Mouse (Mus musculus) intestine, embryonic 16.5 days (tissue): ENCODE data around the gene Socs2. TPM values are rescaled to one million over a fixed set of nuclear protein-coding genes. Genes with fewer than 3 reads are reported as not detected.

Experiments
- ATAC-seq: fragments of 200-750 bp; cut with Nextera tagmentation; 2 replicates; pipeline ENCODE4 v1.8.0; 2017; ENCODE audit warnings: moderate TSS enrichment, moderate library complexity
- H3K27ac ChIP-seq: fragments of 300-500 bp; sonication (generic); 2 replicates; pipeline ENCODE4 v1.5.1; 2014; ENCODE audit warnings: mild to moderate bottlenecking, low read length
- H3K27me3 ChIP-seq: fragments of 300-500 bp; sonication (generic); replicated peaks from 2 replicates; pipeline ENCODE4 v1.6.1; 2014; ENCODE audit warnings: low read length, control low read depth, mixed read lengths; ENCODE audit not compliant: control insufficient read depth, insufficient read depth
- H3K36me3 ChIP-seq: fragments of 300-500 bp; sonication (generic); 2 replicates; pipeline ENCODE4 v1.6.1; 2014; ENCODE audit warnings: low read length, control low read depth; ENCODE audit not compliant: control insufficient read depth, insufficient read depth
- H3K4me1 ChIP-seq: fragments of 300-500 bp; sonication (generic); 2 replicates; pipeline ENCODE4 v1.6.1; 2014; ENCODE audit warnings: low read length, control low read depth, mixed read lengths; ENCODE audit not compliant: control insufficient read depth, insufficient read depth
- H3K4me2 ChIP-seq: fragments of 300-500 bp; sonication (generic); 2 replicates; pipeline ENCODE4 v1.6.1; 2014; ENCODE audit warnings: low read depth, low read length, control low read depth
- H3K4me3 ChIP-seq: fragments of 300-500 bp; sonication (generic); 2 replicates; pipeline ENCODE4 v1.5.1; 2014; ENCODE audit warnings: mild to moderate bottlenecking, low read length
- H3K9ac ChIP-seq: fragments of 300-500 bp; sonication (generic); 2 replicates; pipeline ENCODE4 v1.6.1; 2014; ENCODE audit warnings: low read depth, low read length
- H3K9me3 ChIP-seq: fragments of 300-500 bp; sonication (generic); 2 replicates; pipeline ENCODE4 v1.6.1; 2016; ENCODE audit warnings: low read length, control low read depth; ENCODE audit not compliant: control insufficient read depth
- WGBS: fragments of 180-500 bp; shearing (Covaris S2); extraction: QIAGEN DNeasy Blood & Tissue Kit; methylation state at CpG from one replicate; pipeline ENCODE4 v1.1.7; 2014; 5-methylcytosine and 5-hydroxymethylcytosine counted together
- polyA plus RNA-seq: library from polyadenylated mRNA; unstranded; fragments of >200 nt; fragmentation: Nextera tagmentation; extraction: Ambion mirVana; gene quantifications from 2 replicates; pipeline ENCODE4 v1.2.1, GENCODE M21; 2015

Socs2 gene
- polyA plus RNA-seq, 1 experiment from 2014 or later: 77.5 TPM

DNA sequence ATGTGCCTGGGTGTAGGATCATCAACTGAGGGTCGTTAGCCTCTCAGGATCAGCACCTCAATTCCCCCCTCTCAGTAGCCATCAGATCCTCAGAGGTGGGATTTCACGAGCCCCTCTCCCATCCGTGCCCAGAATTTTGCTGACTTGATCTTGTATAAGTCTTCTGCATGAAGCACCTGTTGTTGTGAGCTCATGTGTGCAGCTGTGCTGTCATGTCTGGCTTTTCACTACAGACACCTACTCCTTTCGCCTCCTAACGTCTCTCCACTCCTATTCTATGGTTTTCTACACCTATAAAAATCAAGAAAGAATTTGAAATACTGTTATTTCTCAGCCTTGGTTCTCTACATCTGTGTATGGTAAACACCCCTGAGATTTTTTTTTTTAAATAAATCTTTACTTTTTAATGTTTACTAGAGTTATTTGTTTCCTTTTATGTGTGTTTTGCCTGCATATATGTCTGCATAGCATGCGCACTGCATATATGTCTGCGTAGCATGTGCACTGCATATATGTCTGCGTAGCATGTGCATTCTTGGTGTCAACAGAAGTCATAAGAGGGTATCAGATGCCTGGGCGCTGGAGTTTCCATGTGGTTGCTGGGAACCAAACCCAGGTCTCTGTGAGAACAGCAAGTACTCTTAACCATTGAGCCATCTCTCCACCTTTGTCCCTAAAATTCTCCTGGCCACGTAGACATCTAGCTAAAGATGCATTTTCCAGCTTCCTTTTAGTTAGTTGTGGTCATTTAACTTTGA lies 74.0 kb downstream of the Socs2 start:
- H3K4me2 ChIP-seq: no peak overlapping the region
- no peak for ATAC-seq
- WGBS: 86% methylated on average over 10 of the region's 10 CpGs
- H3K36me3 ChIP-seq: no peaks in the 10 kb centered on the region
- no peak overlapping the region for H3K9ac ChIP-seq
- H3K9me3 ChIP-seq: no peaks in the 10 kb centered on the region
- no peaks in the 10 kb centered on the region for H3K4me1 ChIP-seq
- H3K27me3 ChIP-seq: no peaks in the 10 kb centered on the region
- no peak overlapping the region for H3K27ac ChIP-seq
- H3K4me3 ChIP-seq: no peak overlapping the region

DNA sequence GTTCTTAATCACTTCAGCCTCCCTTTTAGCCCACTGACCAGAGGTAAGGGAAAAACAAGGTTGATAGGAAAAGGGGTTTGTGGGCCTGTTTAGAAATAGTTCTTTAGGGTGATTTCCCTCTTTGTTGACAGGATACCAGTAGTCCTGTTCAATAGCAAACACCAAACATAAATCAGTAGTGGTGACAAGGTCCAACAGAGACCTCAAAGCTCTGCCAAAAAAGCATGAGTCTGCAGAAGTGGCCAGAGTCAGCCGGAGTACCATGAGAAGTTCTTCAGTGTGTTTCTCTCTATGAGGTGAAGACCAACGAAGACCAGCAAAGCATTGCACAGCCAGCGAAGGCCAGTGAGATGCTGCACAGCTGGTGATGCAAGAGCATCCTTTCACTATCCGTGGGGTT lies 76.3 kb downstream of the Socs2 start:
- WGBS: 86% methylated on average over 4 of the region's 4 CpGs
- Histone ChIP-seq H3K9ac (no peak overlapping the region), H3K4me3 (no peak overlapping the region), H3K27me3 (no peaks in the 10 kb centered on the region), H3K27ac (no peak overlapping the region), H3K36me3 (no peaks in the 10 kb centered on the region), H3K9me3 (no peaks in the 10 kb centered on the region), H3K4me1 (peaks cover 12% of the 10 kb centered on the region), H3K4me2 (no peak overlapping the region)
- ATAC-seq: no peak

DNA sequence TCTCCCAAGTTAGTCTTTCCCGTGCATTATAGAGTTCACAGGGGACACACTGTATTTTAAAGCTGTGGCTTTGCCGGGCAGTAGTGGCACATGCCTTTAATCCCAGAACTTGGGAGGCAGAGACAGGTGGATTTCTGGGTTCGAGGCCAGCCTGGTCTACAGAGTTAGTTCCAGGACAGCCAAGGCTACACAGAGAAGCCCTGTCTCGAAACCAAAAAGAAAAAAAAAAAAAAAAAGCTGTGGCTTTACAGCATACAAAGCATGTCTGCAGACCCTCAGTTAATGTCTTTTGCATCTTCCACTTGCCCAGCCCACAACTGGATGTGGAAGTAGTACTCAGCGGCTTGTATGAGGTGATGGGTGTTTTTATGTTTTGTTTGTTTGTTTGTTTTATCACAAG lies 79.4 kb downstream of the Socs2 start:
- ATAC-seq: no peak
- H3K9ac ChIP-seq: no peak overlapping the region
- H3K9me3 ChIP-seq: no peaks in the 10 kb centered on the region
- peaks cover 12% of the 10 kb centered on the region for H3K4me1 ChIP-seq
- no peak overlapping the region for H3K27ac ChIP-seq
- H3K4me3 ChIP-seq: no peak overlapping the region
- no peaks in the 10 kb centered on the region for H3K36me3 ChIP-seq
- 73% methylated on average over 5 of the region's 5 CpGs for WGBS
- H3K4me2 ChIP-seq: no peak overlapping the region
- H3K27me3 ChIP-seq: no peaks in the 10 kb centered on the region

DNA sequence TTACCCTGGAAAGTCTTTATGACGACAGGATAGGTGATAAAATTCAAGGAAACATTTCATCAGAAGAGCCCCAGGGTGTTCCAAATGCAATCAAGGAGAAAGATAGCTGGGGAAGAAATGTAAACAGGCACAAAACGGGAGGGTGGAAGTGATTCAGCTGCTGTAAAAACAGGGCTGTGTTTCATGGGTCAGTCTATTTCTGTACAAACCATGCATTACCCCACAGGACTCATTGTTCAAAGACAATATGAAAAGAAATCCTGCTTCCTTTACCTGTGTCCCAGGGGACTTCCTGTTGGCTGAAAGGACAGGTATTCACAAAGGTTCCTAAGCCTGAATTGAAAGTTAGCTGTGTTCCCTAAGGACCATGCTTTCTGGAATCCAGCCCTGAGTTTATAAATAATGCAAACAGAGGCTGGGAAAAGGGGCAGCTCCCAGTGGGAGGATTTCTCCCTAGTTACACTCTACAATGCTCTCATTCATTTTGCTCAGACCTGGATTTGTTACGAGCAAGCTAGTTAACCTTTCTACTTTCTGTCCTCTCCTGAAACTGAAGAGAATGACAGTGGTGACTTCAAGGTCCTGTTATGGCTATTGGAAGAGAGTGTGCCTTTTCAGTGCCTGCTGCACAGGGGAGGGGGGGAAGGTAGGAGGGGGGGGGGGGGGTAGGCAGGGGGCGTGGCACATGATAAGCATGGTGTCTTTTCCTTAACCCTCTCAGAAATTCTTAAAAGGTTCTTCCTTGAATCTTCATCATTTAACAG lies 80.0 kb downstream of the Socs2 start:
- Histone ChIP-seq H3K4me3 (no peak overlapping the region), H3K9ac (no peak overlapping the region), H3K4me2 (no peak overlapping the region; the same call in 1 of the 2 replicates), H3K27ac (no peak overlapping the region), H3K36me3 (no peaks in the 10 kb centered on the region), H3K9me3 (no peaks in the 10 kb centered on the region), H3K4me1 (peaks cover 12% of the 10 kb centered on the region), H3K27me3 (no peaks in the 10 kb centered on the region)
- peak; percentile 64; the same call in 1 of the 2 replicates for ATAC-seq
- WGBS: 20% methylated on average over 4 of the region's 4 CpGs

Other genes starting within 250 kb of the Socs2 start
- gene Cradd, start 93.0 kb downstream of the Socs2 start, polyA plus RNA-seq: 11.6 and 11.8 TPM in 2 replicates
- 346 and 385 TPM in 2 replicates for gene Mrpl42, start 84.8 kb upstream of the Socs2 start, polyA plus RNA-seq
- gene Ube2n, start 98.0 kb upstream of the Socs2 start, polyA plus RNA-seq: 251 and 288 TPM in 2 replicates
- gene Nudt4, start 147.0 kb upstream of the Socs2 start, polyA plus RNA-seq: 34.2 and 58.2 TPM in 2 replicates